In the genomic region with DNA sequence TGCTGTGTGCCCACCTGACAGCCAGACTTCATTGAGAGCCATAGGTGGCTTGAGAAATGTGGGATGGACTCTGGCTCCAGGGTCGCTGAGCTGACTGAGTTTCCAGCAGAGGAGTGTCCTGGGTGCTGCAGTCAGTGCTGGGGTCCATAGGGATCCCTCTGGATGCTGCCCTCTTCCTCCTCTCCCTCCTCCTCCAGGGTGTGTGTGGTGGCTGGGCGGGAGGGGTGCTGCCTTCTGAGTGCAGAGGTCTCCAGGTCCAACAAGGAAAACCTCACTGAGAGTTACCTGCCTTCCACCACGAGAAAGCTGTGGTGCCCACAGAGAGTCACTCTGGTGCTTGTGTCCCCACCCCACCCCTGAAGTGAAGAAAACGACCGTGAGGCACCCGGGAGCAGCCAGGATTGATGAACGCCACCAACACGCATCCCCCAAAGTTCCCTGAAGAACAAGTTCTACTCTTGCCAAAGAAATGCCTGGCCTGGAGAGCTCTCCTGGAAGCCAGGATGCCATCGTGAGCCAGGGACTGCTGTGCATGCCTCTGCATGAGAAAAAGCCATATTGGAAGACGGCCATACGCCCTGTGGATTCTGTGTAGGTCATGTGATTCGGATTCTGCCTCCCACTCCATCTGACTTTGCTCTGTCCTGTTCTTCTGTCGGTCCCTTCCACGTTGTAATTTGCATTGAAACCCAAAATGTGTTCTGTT, we compare ENCODE assay signal across 9 mouse cellular contexts. TPM values are rescaled to one million over a fixed set of nuclear protein-coding genes. Genes with fewer than 3 reads are reported as not detected.
DNase-seq lines count a peak whose midpoint lies in the region; ATAC-seq lines count a peak whose summit lies in the region.
"Had no signal": no experiment of that assay in that cellular context is flagged by ENCODE, and none has a peak within 500 bp of the region (broad histone marks: within the 10 kb centered on the region; RNA-seq: fewer than 3 reads in every experiment).

No protein-coding gene starts in this region.

- no peak overlapping the region for H3K4me2 ChIP-seq in neural tube, embryonic 15.5 days
- H3K4me2 ChIP-seq: heart, embryonic 15.5 days had no signal

- peaks cover 2% of the 10 kb centered on the region; the same call in 1 of the 2 replicates for H3K9me3 ChIP-seq in neural tube, embryonic 15.5 days (replicated peaks)
- H3K9me3 ChIP-seq: heart, embryonic 15.5 days had no signal

- H3K27me3 ChIP-seq in neural tube, embryonic 15.5 days (replicated peaks), result no peaks in the 10 kb centered on the region
- H3K27me3 ChIP-seq: heart, embryonic 15.5 days had no signal

- peak; percentile 50; the same call in 1 of the 2 replicates for ATAC-seq in neural tube, embryonic 15.5 days (ENCODE audit: low FRiP score)

- peak; percentile 52 for DNase-seq in adrenal gland, postnatal 10 days
- no peak for DNase-seq in adrenal gland, adult 18-20 months (ENCODE audit: low spot score in 2 of 2)
- DNase-seq in neural tube, embryonic 10.5 days (ENCODE audit: extremely low spot score, low spot score), result no peak
- DNase-seq in layer of hippocampus, adult 9-11 months, result peak; percentile 50
- no peak for DNase-seq in urinary bladder, adult 18-20 months (ENCODE audit: low spot score in 2 of 2)
- DNase-seq in spleen, adult 18-20 months, result no peak
- DNase-seq in adrenal gland, postnatal 4 days (ENCODE audit: low spot score in 2 of 2), result no peak

- H3K4me1 ChIP-seq in neural tube, embryonic 15.5 days, result peaks cover 29% of the 10 kb centered on the region

- H3K27ac ChIP-seq in neural tube, embryonic 15.5 days (replicated peaks), result peak overlapping the region; percentile 37; the same call in 1 of the 2 replicates
- H3K27ac ChIP-seq: heart, embryonic 15.5 days had no signal

- WGBS in neural tube, embryonic 15.5 days, result 63% methylated on average over 14 of the region's 14 CpGs

- H3K36me3 ChIP-seq in neural tube, embryonic 15.5 days, result no peaks in the 10 kb centered on the region

- H3K4me3 ChIP-seq in neural tube, embryonic 15.5 days (replicated peaks), result no peak overlapping the region
- H3K4me3 ChIP-seq: heart, embryonic 15.5 days had no signal

- H3K9ac ChIP-seq in neural tube, embryonic 15.5 days (replicated peaks), result no peak overlapping the region
- H3K9ac ChIP-seq: heart, embryonic 15.5 days had no signal

RNA-seq across cellular contexts. Expression of a gene that starts 46.1 kb away (rescaled TPM):
- under 1 TPM; 0.67 to 0.75 TPM for total RNA-seq in adrenal gland, postnatal 10 days (2021)
- total RNA-seq in adrenal gland, adult 18-20 months (2021), result not detected
- polyA plus RNA-seq in neural tube, embryonic 15.5 days (2015; fragmentation: Nextera tagmentation; extraction: Ambion mirVana), result 0.52 TPM in 1 of 2 replicates, not detected in the other
- 1 to 10 TPM in 1 of 2 experiments, under 1 TPM in 1; 0.84 to 2.4 TPM for total RNA-seq in adrenal gland, postnatal 4 days (2021)

Comparison
In these comparisons a context has a peak if more than half of its experiments do, and no peak if none do; other contexts are left out.
1. DNase-seq: peak in adrenal gland, postnatal 10 days (single experiment) and layer of hippocampus, adult 9-11 months (single experiment); none in adrenal gland, adult 18-20 months (0 of 2), neural tube, embryonic 10.5 days (single experiment), urinary bladder, adult 18-20 months (0 of 2), spleen, adult 18-20 months (0 of 2) and adrenal gland, postnatal 4 days (0 of 2).